Mouse (Mus musculus): Measurements from ENCODE around the gene Olfr639. TPM values are rescaled to one million over a fixed set of nuclear protein-coding genes. Genes with fewer than 3 reads are reported as not detected.

Gene Olfr639
- polyA plus RNA-seq (2015; fragmentation: Nextera tagmentation; extraction: Ambion mirVana): not detected in 2 replicates

DNA sequence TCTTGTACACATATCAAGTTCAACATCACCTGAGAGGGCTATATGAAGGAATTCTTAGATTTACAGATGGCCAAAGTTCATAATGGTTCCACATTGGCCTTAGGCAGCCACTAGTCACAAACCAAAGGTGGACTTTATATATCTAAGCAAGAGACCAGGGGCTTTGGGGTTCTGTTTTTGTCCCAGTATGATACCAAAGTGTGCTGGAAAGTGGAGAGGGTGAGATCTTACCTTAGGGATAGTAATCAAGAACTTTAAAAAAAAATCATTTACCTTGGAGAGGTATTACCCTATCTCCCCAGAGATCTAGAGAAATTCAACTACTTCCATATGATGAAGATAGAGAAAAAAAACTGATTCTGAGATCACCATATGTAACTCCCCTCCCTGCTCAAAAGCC, at the start of gene Olfr639:
Gene Olfr639 (minus strand): TSS at position 101 of the 400 bp plus-strand sequence.

DNA sequence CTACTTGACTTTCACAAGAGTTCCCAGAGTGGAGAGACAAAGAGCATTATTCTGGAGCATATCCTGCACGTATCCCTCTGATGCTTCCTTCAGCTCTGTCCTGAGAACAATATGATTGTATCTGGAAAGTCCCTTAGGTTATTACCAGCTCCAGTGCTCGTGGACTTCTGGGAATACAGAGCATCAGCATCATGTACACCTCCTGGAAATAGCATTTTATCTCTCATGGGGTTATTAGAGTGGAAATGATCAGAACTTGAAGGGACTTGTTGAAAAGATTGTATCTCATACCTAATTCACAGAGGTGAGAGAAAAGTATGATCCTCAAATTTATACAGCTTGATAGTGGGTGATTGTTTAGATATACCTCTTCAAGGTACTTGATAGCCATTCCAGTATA, 44.2 kb upstream of the Olfr639 start, which contains the start of gene 4930516K23Rik:
Gene 4930516K23Rik (minus strand): TSS at position 101 of the 400 bp plus-strand sequence.

GRCm38 (mm10) chr7:104052566-104052965, 35.5 kb upstream of the Olfr639 start, which contains the start of gene Olfr642:
Olfr642 (minus strand) TSS chr7:104052666.

DNA sequence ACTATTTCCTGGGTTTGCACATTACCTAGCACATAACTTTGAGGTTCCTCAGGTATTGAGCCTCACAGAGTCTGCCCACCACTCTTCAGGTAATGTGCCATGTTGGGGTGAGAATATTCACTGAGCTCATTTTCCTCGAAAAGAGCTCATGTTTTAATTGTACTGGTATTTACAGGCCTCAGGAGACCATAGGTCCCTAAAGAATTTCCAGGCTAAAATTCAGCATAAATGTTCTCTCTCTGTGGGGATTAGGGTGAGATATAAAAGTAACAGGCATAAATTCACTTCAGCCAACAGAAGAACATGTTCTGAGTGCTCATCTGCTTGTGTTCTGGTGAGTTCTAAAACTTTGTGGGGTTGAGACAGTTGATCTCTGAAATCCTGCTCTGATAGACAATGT, 18.0 kb upstream of the Olfr639 start, which contains the start of gene Olfr641:
Gene Olfr641 (plus strand): TSS at position 301 of the 400 bp plus-strand sequence.

DNA sequence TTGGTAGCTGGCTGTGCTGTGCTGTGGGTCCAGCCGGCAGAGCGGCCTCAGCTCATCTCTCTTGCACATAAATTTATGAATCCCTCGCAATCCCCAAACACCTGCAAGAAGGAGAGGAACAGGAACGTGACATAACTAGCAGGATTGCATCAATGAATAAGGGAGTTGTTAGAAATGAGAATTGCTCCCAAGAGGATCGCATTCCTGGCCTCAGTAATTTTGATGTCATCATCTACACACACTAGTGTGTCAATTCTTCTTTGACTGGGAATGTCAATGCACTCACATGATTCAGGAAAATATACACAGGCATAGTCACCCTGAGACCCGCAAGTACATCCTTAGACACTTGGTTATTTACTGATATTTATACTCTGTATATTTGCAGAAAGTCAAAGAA, 8.4 kb upstream of the Olfr639 start, which contains the start of gene Olfr640:
Gene Olfr640 (minus strand): TSS at position 101 of the 400 bp plus-strand sequence.

DNA sequence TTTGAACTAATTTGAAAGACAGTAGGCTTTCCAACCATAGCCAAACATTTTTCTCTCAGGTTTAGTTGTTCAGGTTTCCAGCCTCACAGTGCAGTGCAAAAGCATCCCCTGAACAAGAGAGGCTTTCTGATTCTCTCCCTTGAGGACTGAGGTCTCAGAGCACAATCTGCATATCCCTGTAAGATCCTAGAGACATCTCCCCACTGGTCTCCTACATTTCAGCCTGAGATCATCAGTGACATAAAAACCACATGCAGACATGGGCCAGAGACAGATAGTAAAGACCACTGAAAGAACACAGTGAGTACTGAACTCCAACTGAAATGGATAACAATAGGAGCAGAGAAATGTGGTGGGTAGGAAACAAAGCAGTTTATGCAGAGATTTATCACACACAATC, 18.7 kb downstream of the Olfr639 start, which contains the start of gene Olfr638:
Gene Olfr638 (plus strand): TSS at position 301 of the 400 bp plus-strand sequence.

GRCm38 (mm10) chr7:103970852-103971251, 46.3 kb downstream of the Olfr639 start, which contains the start of gene Olfr635:
Olfr635 (plus strand) TSS chr7:103971152.

Other genes with a start within 250 kb of the Olfr639 start
- gene Olfr69, start 245.7 kb downstream of the Olfr639 start, polyA plus RNA-seq (2015; fragmentation: Nextera tagmentation; extraction: Ambion mirVana): not detected in 2 replicates
- not detected in 2 replicates for gene Olfr68, start 237.6 kb downstream of the Olfr639 start, polyA plus RNA-seq (2015; fragmentation: Nextera tagmentation; extraction: Ambion mirVana)
- not detected in 2 replicates for gene Olfr67, start 225.5 kb downstream of the Olfr639 start, polyA plus RNA-seq (2015; fragmentation: Nextera tagmentation; extraction: Ambion mirVana)
- gene Hbb-bt, start 203.3 kb downstream of the Olfr639 start, polyA plus RNA-seq (2015; fragmentation: Nextera tagmentation; extraction: Ambion mirVana): 421 and 497 TPM in 2 replicates
- 1,956 and 2,204 TPM in 2 replicates for gene Hbb-bs, start 189.2 kb downstream of the Olfr639 start, polyA plus RNA-seq (2015; fragmentation: Nextera tagmentation; extraction: Ambion mirVana)
- not detected in 2 replicates for gene Hbb-bh2, start 176.8 kb downstream of the Olfr639 start, polyA plus RNA-seq (2015; fragmentation: Nextera tagmentation; extraction: Ambion mirVana)
- gene Hbb-bh1, start 174.1 kb downstream of the Olfr639 start, polyA plus RNA-seq (2015; fragmentation: Nextera tagmentation; extraction: Ambion mirVana): not detected in 2 replicates
- not detected in 2 replicates for gene Hbb-y, start 164.1 kb downstream of the Olfr639 start, polyA plus RNA-seq (2015; fragmentation: Nextera tagmentation; extraction: Ambion mirVana)
- gene Olfr66, start 131.1 kb downstream of the Olfr639 start, polyA plus RNA-seq (2015; fragmentation: Nextera tagmentation; extraction: Ambion mirVana): not detected in 2 replicates
- gene Olfr64, start 122.8 kb downstream of the Olfr639 start, polyA plus RNA-seq (2015; fragmentation: Nextera tagmentation; extraction: Ambion mirVana): not detected in 2 replicates
- gene Olfr65, start 113.8 kb downstream of the Olfr639 start, polyA plus RNA-seq (2015; fragmentation: Nextera tagmentation; extraction: Ambion mirVana): not detected in 2 replicates
- gene Olfr631, start 88.5 kb downstream of the Olfr639 start, polyA plus RNA-seq (2015; fragmentation: Nextera tagmentation; extraction: Ambion mirVana): not detected in 2 replicates
- gene Olfr632, start 83.0 kb downstream of the Olfr639 start, polyA plus RNA-seq (2015; fragmentation: Nextera tagmentation; extraction: Ambion mirVana): not detected in 2 replicates
- gene Olfr633, start 72.9 kb downstream of the Olfr639 start, polyA plus RNA-seq (2015; fragmentation: Nextera tagmentation; extraction: Ambion mirVana): not detected in 2 replicates
- not detected in 2 replicates for gene Olfr635, start 46.2 kb downstream of the Olfr639 start, polyA plus RNA-seq (2015; fragmentation: Nextera tagmentation; extraction: Ambion mirVana)
- gene Olfr638, start 18.6 kb downstream of the Olfr639 start, polyA plus RNA-seq (2015; fragmentation: Nextera tagmentation; extraction: Ambion mirVana): not detected in 2 replicates
- gene Olfr640, start 8.3 kb upstream of the Olfr639 start, polyA plus RNA-seq (2015; fragmentation: Nextera tagmentation; extraction: Ambion mirVana): not detected in 2 replicates
- not detected in 2 replicates for gene Olfr641, start 18.1 kb upstream of the Olfr639 start, polyA plus RNA-seq (2015; fragmentation: Nextera tagmentation; extraction: Ambion mirVana)
- gene Olfr642, start 35.4 kb upstream of the Olfr639 start, polyA plus RNA-seq (2015; fragmentation: Nextera tagmentation; extraction: Ambion mirVana): not detected in 2 replicates
- not detected in 2 replicates for gene 4930516K23Rik, start 44.1 kb upstream of the Olfr639 start, polyA plus RNA-seq (2015; fragmentation: Nextera tagmentation; extraction: Ambion mirVana)
- gene Olfr644, start 54.6 kb upstream of the Olfr639 start, polyA plus RNA-seq (2015; fragmentation: Nextera tagmentation; extraction: Ambion mirVana): not detected in 2 replicates
- gene Olfr645, start 68.2 kb upstream of the Olfr639 start, polyA plus RNA-seq (2015; fragmentation: Nextera tagmentation; extraction: Ambion mirVana): not detected in 2 replicates
- not detected in 2 replicates for gene Olfr646, start 87.6 kb upstream of the Olfr639 start, polyA plus RNA-seq (2015; fragmentation: Nextera tagmentation; extraction: Ambion mirVana)
- not detected in 2 replicates for gene Ubqln5, start 112.5 kb upstream of the Olfr639 start, polyA plus RNA-seq (2015; fragmentation: Nextera tagmentation; extraction: Ambion mirVana)
- not detected in 2 replicates for gene Olfr643, start 120.1 kb upstream of the Olfr639 start, polyA plus RNA-seq (2015; fragmentation: Nextera tagmentation; extraction: Ambion mirVana)
- gene Ubqln3, start 126.0 kb upstream of the Olfr639 start, polyA plus RNA-seq (2015; fragmentation: Nextera tagmentation; extraction: Ambion mirVana): not detected in 2 replicates
- not detected in 2 replicates for gene Ubqlnl, start 133.3 kb upstream of the Olfr639 start, polyA plus RNA-seq (2015; fragmentation: Nextera tagmentation; extraction: Ambion mirVana)
- gene Olfm5, start 147.5 kb upstream of the Olfr639 start, polyA plus RNA-seq (2015; fragmentation: Nextera tagmentation; extraction: Ambion mirVana): not detected in 2 replicates
- 0.05 TPM in 1 of 2 replicates, not detected in the other for gene Olfr648, start 166.1 kb upstream of the Olfr639 start, polyA plus RNA-seq (2015; fragmentation: Nextera tagmentation; extraction: Ambion mirVana)
- not detected in 2 replicates for gene Olfr649, start 178.7 kb upstream of the Olfr639 start, polyA plus RNA-seq (2015; fragmentation: Nextera tagmentation; extraction: Ambion mirVana)
- 0.56 and 0.97 TPM in 2 replicates for gene Trim6, start 201.5 kb upstream of the Olfr639 start, polyA plus RNA-seq (2015; fragmentation: Nextera tagmentation; extraction: Ambion mirVana)
- gene Trim34a, start 227.2 kb upstream of the Olfr639 start, polyA plus RNA-seq (2015; fragmentation: Nextera tagmentation; extraction: Ambion mirVana): 1.7 and 2.2 TPM in 2 replicates